Mouse (Mus musculus) kidney, postnatal 0 days (tissue): Measurements from ENCODE around the gene Clec12a. TPM values are rescaled to one million over a fixed set of nuclear protein-coding genes. Genes with fewer than 3 reads are reported as not detected.
"Not testable (repeated sequence)": the region's sequence is repeated elsewhere in the genome, so short reads cannot be mapped to it uniquely, and the experiment has no call there.

Experiments
- ATAC-seq: fragments of 200-750 bp; cut with Nextera tagmentation; replicated peaks from 2 replicates; pipeline ENCODE4 v1.8.0; 2017; ENCODE audit warnings: low read depth, moderate number of reproducible peaks, moderate TSS enrichment, moderate library complexity; ENCODE audit not compliant: low FRiP score
- DNase-seq: peaks from one replicate; pipeline ENCODE4 v3.0.0-alpha.2; 2016; ENCODE audit warnings: low spot score
- H3K27ac ChIP-seq: fragments of 300-500 bp; sonication (generic); 2 replicates; pipeline ENCODE4 v1.5.1; 2014; ENCODE audit warnings: mild to moderate bottlenecking
- H3K27me3 ChIP-seq: fragments of 300-500 bp; sonication (generic); 2 replicates; pipeline ENCODE4 v1.6.1; 2014; ENCODE audit warnings: low read length, mixed read lengths; ENCODE audit not compliant: insufficient read depth
- H3K36me3 ChIP-seq: fragments of 300-500 bp; sonication (generic); 2 replicates; pipeline ENCODE4 v1.6.1; 2014; ENCODE audit warnings: low read length, mixed read lengths; ENCODE audit not compliant: insufficient read depth
- H3K4me1 ChIP-seq: fragments of 300-500 bp; sonication (generic); replicated peaks from 2 replicates; pipeline ENCODE4 v1.6.1; 2014; ENCODE audit warnings: antibody characterized with exemption, low read length, mixed read lengths; ENCODE audit not compliant: insufficient read depth
- H3K4me2 ChIP-seq: fragments of 300-500 bp; sonication (generic); 2 replicates; pipeline ENCODE4 v1.6.1; 2014; ENCODE audit warnings: mild to moderate bottlenecking, low read length, moderate library complexity, mixed read lengths
- H3K4me3 ChIP-seq: fragments of 300-500 bp; sonication (generic); replicated peaks from 2 replicates; pipeline ENCODE4 v1.5.1; 2014; ENCODE audit warnings: low read depth, low read length
- H3K9ac ChIP-seq: fragments of 300-500 bp; sonication (generic); 2 replicates; pipeline ENCODE4 v1.6.1; 2014; ENCODE audit warnings: low read depth, low read length
- H3K9me3 ChIP-seq: fragments of 300-500 bp; sonication (generic); replicated peaks from 2 replicates; pipeline ENCODE4 v1.6.1; 2016; ENCODE audit warnings: low read length, inconsistent platforms, mixed read lengths
- CTCF ChIP-seq: IDR thresholded peaks from 2 replicates; pipeline ENCODE4 v1.5.1; 2016; ENCODE audit warnings: antibody characterized with exemption, low read depth, mild to moderate bottlenecking, moderate library complexity
- WGBS: fragments of 180-500 bp; shearing (Covaris S2); extraction: QIAGEN DNeasy Blood & Tissue Kit; methylation state at CpG from one replicate; pipeline ENCODE4 v1.1.7; 2014; 5-methylcytosine and 5-hydroxymethylcytosine counted together
- polyA plus RNA-seq: library from polyadenylated mRNA; unstranded; fragments of >200 nt; fragmentation: Nextera tagmentation; extraction: Ambion mirVana; gene quantifications from 2 replicates; pipeline ENCODE4 v1.2.1, GENCODE M21; 2015

The Clec12a gene
- 0.28 and 0.71 TPM in 2 replicates for polyA plus RNA-seq

- not testable (repeated sequence) for H3K9ac ChIP-seq, H3K27ac ChIP-seq, H3K4me1 ChIP-seq, DNase-seq, H3K36me3 ChIP-seq, H3K9me3 ChIP-seq, H3K4me3 ChIP-seq, ATAC-seq, H3K27me3 ChIP-seq, H3K4me2 ChIP-seq
- 77% methylated on average over 4 of the region's 4 CpGs for WGBS
These were observed at the start of gene Clec12a for GRCm38 (mm10) chr6:129342391-129342790. Gene Clec12a (plus strand): TSS chr6:129342691.

GRCm38 (mm10) chr6:129304180-129304579 lies 38.3 kb upstream of the Clec12a start:
- Histone ChIP-seq H3K9ac (no peak overlapping the region), H3K27me3 (no peaks in the 10 kb centered on the region), H3K4me1 (no peaks in the 10 kb centered on the region), H3K36me3 (no peaks in the 10 kb centered on the region), H3K4me3 (no peak overlapping the region), H3K4me2 (no peak overlapping the region), H3K27ac (no peak overlapping the region), H3K9me3 (no peaks in the 10 kb centered on the region)
- DNase-seq (no peak), ATAC-seq (no peak)
- no peak for TF ChIP-seq CTCF
- 49% methylated on average over 1 of the region's 1 CpGs for WGBS

- no peaks in the 10 kb centered on the region for H3K4me1 ChIP-seq
- H3K9ac ChIP-seq: no peak overlapping the region
- no peaks in the 10 kb centered on the region for H3K36me3 ChIP-seq
- WGBS: 68% methylated on average over 3 of the region's 3 CpGs
- ATAC-seq (no peak), DNase-seq (no peak)
- no peak for TF ChIP-seq CTCF
- no peaks in the 10 kb centered on the region for H3K9me3 ChIP-seq
- H3K27me3 ChIP-seq: no peaks in the 10 kb centered on the region
- no peak overlapping the region for H3K4me2 ChIP-seq
- no peak overlapping the region for H3K27ac ChIP-seq
- no peak overlapping the region for H3K4me3 ChIP-seq
These were observed 30.0 kb upstream of the Clec12a start for GRCm38 (mm10) chr6:129312499-129312898.

- Histone ChIP-seq H3K36me3 (no peaks in the 10 kb centered on the region), H3K27me3 (no peaks in the 10 kb centered on the region), H3K9me3 (no peaks in the 10 kb centered on the region), H3K27ac (no peak overlapping the region), H3K9ac (no peak overlapping the region), H3K4me1 (no peaks in the 10 kb centered on the region), H3K4me2 (no peak overlapping the region), H3K4me3 (no peak overlapping the region)
- no peak for ATAC-seq
- TF ChIP-seq CTCF: no peak
- no peak for DNase-seq
- WGBS: 75% methylated on average over 3 of the region's 3 CpGs
These were observed 27.8 kb upstream of the Clec12a start for GRCm38 (mm10) chr6:129314655-129315168.

- ATAC-seq: no peak
- Histone ChIP-seq H3K4me3 (no peak overlapping the region), H3K4me2 (no peak overlapping the region), H3K4me1 (no peaks in the 10 kb centered on the region), H3K9me3 (no peaks in the 10 kb centered on the region), H3K36me3 (no peaks in the 10 kb centered on the region), H3K9ac (no peak overlapping the region), H3K27ac (no peak overlapping the region), H3K27me3 (no peaks in the 10 kb centered on the region)
- TF ChIP-seq CTCF: no peak
- 84% methylated on average over 1 of the region's 1 CpGs for WGBS
- no peak for DNase-seq
These were observed 26.8 kb upstream of the Clec12a start for GRCm38 (mm10) chr6:129315698-129316097.

GRCm38 (mm10) chr6:129316463-129316862 lies 26.0 kb upstream of the Clec12a start:
- H3K9ac ChIP-seq: no peak overlapping the region
- no peaks in the 10 kb centered on the region for H3K27me3 ChIP-seq
- H3K27ac ChIP-seq: no peak overlapping the region
- H3K4me1 ChIP-seq: no peaks in the 10 kb centered on the region
- no peak overlapping the region for H3K4me2 ChIP-seq
- no peaks in the 10 kb centered on the region for H3K9me3 ChIP-seq
- DNase-seq: no peak
- ATAC-seq: no peak
- H3K36me3 ChIP-seq: no peaks in the 10 kb centered on the region
- 78% methylated on average over 2 of the region's 2 CpGs for WGBS
- no peak for TF ChIP-seq CTCF
- no peak overlapping the region for H3K4me3 ChIP-seq

- no peak for TF ChIP-seq CTCF
- WGBS: 52% methylated on average over 1 of the region's 1 CpGs
- ATAC-seq: no peak
These were observed 24.1 kb upstream of the Clec12a start for GRCm38 (mm10) chr6:129318395-129318794.

More at GRCm38 (mm10) chr6:129318395-129318794, 24.1 kb upstream of the Clec12a start:
- H3K4me1 ChIP-seq: no peaks in the 10 kb centered on the region
- no peak overlapping the region for H3K4me3 ChIP-seq
- no peak overlapping the region for H3K4me2 ChIP-seq
- H3K9ac ChIP-seq: no peak overlapping the region
- H3K27ac ChIP-seq: no peak overlapping the region
- no peaks in the 10 kb centered on the region for H3K36me3 ChIP-seq
- no peaks in the 10 kb centered on the region for H3K9me3 ChIP-seq
- no peaks in the 10 kb centered on the region for H3K27me3 ChIP-seq
- DNase-seq: no peak
